Mouse (Mus musculus) CH12.LX (cell line): ENCODE measurements around the gene Lef1.

Experiments used
- CHD2 ChIP-seq: IDR thresholded peaks from 2 replicates; pipeline ENCODE4 v1.6.1; 2011; ENCODE audit warnings: low read length, improper control_type of control experiment
- CTCF ChIP-seq, 2 experiments: IDR thresholded peaks in 1 of 2; conservative IDR thresholded peaks in 1 of 2; 2 replicates each; pipeline ENCODE4 v1.5.1; 2011 to 2012; ENCODE audit warnings: low read depth in 2 of 2, low read length in 2 of 2, improper control_type of control experiment in 1 of 2, inconsistent platforms in 1 of 2, mild to moderate bottlenecking in 1 of 2, moderate library complexity in 1 of 2
- EP300 ChIP-seq: IDR thresholded peaks from 2 replicates; pipeline ENCODE4 v1.6.1; 2011; ENCODE audit warnings: low read length, improper control_type of control experiment
- HCFC1 ChIP-seq: IDR thresholded peaks from 2 replicates; pipeline ENCODE4 v1.6.1; 2012; ENCODE audit warnings: low read depth, mild to moderate bottlenecking, inconsistent platforms, low read length, improper control_type of control experiment
- IRF4 ChIP-seq: IDR thresholded peaks from 2 replicates; pipeline ENCODE4 v1.6.1; 2014; ENCODE audit warnings: low read depth, mild to moderate bottlenecking, inconsistent platforms, low read length, improper control_type of control experiment
- JUND ChIP-seq: conservative IDR thresholded peaks from 2 replicates; pipeline ENCODE4 v1.6.1; 2011; ENCODE audit warnings: low read depth, low read length, improper control_type of control experiment
- MAX ChIP-seq: IDR thresholded peaks from 2 replicates; pipeline ENCODE4 v1.6.1; 2011; ENCODE audit warnings: low read length, improper control_type of control experiment
- NELFE ChIP-seq: IDR thresholded peaks from 2 replicates; pipeline ENCODE4 v1.6.1; 2011; ENCODE audit warnings: low read depth, low read length, improper control_type of control experiment
- POLR2A ChIP-seq: IDR thresholded peaks from 2 replicates; pipeline ENCODE4 v1.6.1; 2011; ENCODE audit warnings: low read depth, mild to moderate bottlenecking, improper control_type of control experiment, low read length
- UBTF ChIP-seq: IDR thresholded peaks from 2 replicates; pipeline ENCODE4 v1.6.1; 2012; ENCODE audit warnings: low read depth, mild to moderate bottlenecking, inconsistent platforms, low read length, improper control_type of control experiment, moderate library complexity
- ZC3H11A ChIP-seq: IDR thresholded peaks from 2 replicates; pipeline ENCODE4 v1.6.1; 2012; ENCODE audit warnings: low read depth, mild to moderate bottlenecking, inconsistent platforms, low read length, improper control_type of control experiment
- ZNF384 ChIP-seq: IDR thresholded peaks from 2 replicates; pipeline ENCODE4 v1.6.1; 2012; ENCODE audit warnings: low read depth, low read length, improper control_type of control experiment, inconsistent platforms

DNA sequence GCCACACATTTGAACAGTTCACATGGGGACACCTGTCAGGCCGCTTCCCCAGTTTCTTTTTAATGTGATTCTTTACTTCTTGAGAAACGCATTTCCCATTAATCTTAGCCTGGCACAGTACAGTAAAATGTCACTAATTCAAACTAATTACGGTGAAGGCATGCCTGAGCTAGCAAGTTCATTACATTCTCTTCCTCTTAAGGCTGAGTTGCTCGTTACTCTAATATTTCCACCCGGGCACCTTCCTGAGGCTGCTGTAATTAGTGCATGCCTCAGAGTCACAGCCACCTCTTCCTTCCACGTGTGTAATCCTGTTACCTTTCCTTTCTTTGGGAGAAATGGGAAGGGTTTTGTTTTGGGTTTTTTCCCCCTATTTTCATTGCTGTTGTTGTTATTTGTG, 71.9 kb downstream of the Lef1 start:
- TF ChIP-seq POLR2A (no peak), IRF4 (no peak), UBTF (no peak), ZNF384 (no peak), NELFE (no peak), CTCF (conservative IDR thresholded peaks at IDR 0.05 in 1 of 2, IDR thresholded peaks at IDR 0.05 in 1 of 2; ENCODE audit: low read depth in 2 of 2, low read length in 2 of 2) (no peak), EP300 (no peak), CHD2 (no peak), HCFC1 (no peak), JUND (no peak), ZC3H11A (no peak), MAX (no peak)
